ENCODE assay signal across 7 mouse cellular contexts in genomic region chr12:100109986-100110696, GRCm38 (mm10). TPM values are rescaled to one million over a fixed set of nuclear protein-coding genes. Genes with fewer than 3 reads are reported as not detected.
A peak's percentile ranks its signal among the peaks of the same experiment; 100 is the strongest.
DNase-seq lines count a peak whose midpoint lies in the region; ATAC-seq lines count a peak whose summit lies in the region.

Psmc1 (plus strand) TSS chr12:100110154.

- DNase-seq in adrenal gland, adult 18-20 months (ENCODE audit: low spot score in 2 of 2): peak; percentile 67 to 70
- DNase-seq in embryo, embryonic 10.5 days (ENCODE audit: low spot score): peak; percentile 92
- peak; percentile 79 for DNase-seq in gastrocnemius, postnatal 14 days
- peak; percentile 83 to 88 for DNase-seq in left cerebral cortex, postnatal 14 days (ENCODE audit: low spot score in 2 of 2)
- DNase-seq in mesoderm, embryonic 11.5 days (ENCODE audit: low read depth, low spot score): peak; percentile 94
- peak; percentile 72 to 79 for DNase-seq in right cerebral cortex, postnatal 36 days (ENCODE audit: low spot score in 2 of 2)

- ATAC-seq in inflammation-experienced regulatory T-cells, adult 6 months: peak; percentile 88

- intact Hi-C loops in gastrocnemius, postnatal 14 days (cut with DNase I; ENCODE audit: low total_unique reads): loop anchor here (5.0 kb wide), 2 partner anchors 158 to 1023 kb away; no protein-coding TSS in a partner anchor
- intact Hi-C loops in left cerebral cortex, postnatal 14 days (cut with DNase I): loop anchor here (5.0 to 10.0 kb wide), 3 partner anchors 143 to 1025 kb away; no protein-coding TSS in a partner anchor

RNA-seq across cellular contexts. Expression of gene Psmc1, which starts in this region (rescaled TPM):
- total RNA-seq in adrenal gland, adult 18-20 months (2021): 100 to 1,000 TPM; 185 to 265 TPM
- 100 to 1,000 TPM; 177 to 181 TPM for total RNA-seq in gastrocnemius, postnatal 14 days (2021)
- 100 to 1,000 TPM; 213 to 288 (median 228) TPM for polyA plus RNA-seq in inflammation-experienced regulatory T-cells, adult 6 months (2017; shearing (Covaris generic))
- 100 to 1,000 TPM; 191 to 192 TPM for total RNA-seq in left cerebral cortex, postnatal 14 days (2021)

Comparison
In these comparisons a context has a peak if more than half of its experiments do, and no peak if none do; other contexts are left out.
1. Peak in every context shown above with its lines: DNase-seq and ATAC-seq.